Mouse (Mus musculus) cerebellum, adult 2 months (tissue): ENCODE measurements around the gene Nid1. TPM values are rescaled to one million over a fixed set of nuclear protein-coding genes. Genes with fewer than 3 reads are reported as not detected.
A peak's percentile ranks its signal among the peaks of the same experiment; 100 is the strongest.
"Not testable (repeated sequence)": the region's sequence is repeated elsewhere in the genome, so short reads cannot be mapped to it uniquely, and the experiment has no call there.

ENCODE experiments used
- DNase-seq, 2 experiments: peaks; one replicate each; pipeline ENCODE4 v3.0.0; 2021
- H3K27ac ChIP-seq: fragments of 200-500 bp; 2 replicates; pipeline ENCODE4 v1.5.1; 2012; ENCODE audit warnings: low read length, control low read depth, inconsistent platforms; ENCODE audit not compliant: insufficient read depth
- H3K27me3 ChIP-seq: fragments of 200-500 bp; 2 replicates; pipeline ENCODE4 v1.6.1; 2012; ENCODE audit warnings: inconsistent platforms, mild to moderate bottlenecking, low read length, moderate library complexity; ENCODE audit not compliant: control insufficient read depth, insufficient read depth
- H3K4me1 ChIP-seq: fragments of 200-500 bp; 2 replicates; pipeline ENCODE4 v1.6.1; 2011; ENCODE audit warnings: low read length; ENCODE audit not compliant: control insufficient read depth, insufficient read depth
- H3K4me3 ChIP-seq: fragments of 200-500 bp; replicated peaks from 2 replicates; pipeline ENCODE3; 2011; ENCODE audit warnings: mild to moderate bottlenecking, low read depth, low read length, control low read depth; ENCODE audit not compliant: insufficient read depth
- WGBS: fragments of 180-500 bp; shearing (Covaris S2); methylation state at CpG from one replicate; pipeline ENCODE4 v1.1.7; 2018; 5-methylcytosine and 5-hydroxymethylcytosine counted together
- polyA plus RNA-seq: library from polyadenylated mRNA; depleted of rRNA; stranded (reverse); fragments of >200 nt; gene quantifications from 2 replicates; pipeline ENCODE4 v1.2.3, GENCODE M21; 2012; rRNA removed

Nid1 gene
- polyA plus RNA-seq: 14.4 and 16.6 TPM in 2 replicates

- 0% methylated on average over 31 of the region's 39 CpGs for WGBS
- H3K4me3 ChIP-seq: not testable (repeated sequence)
Measured at GRCm38 (mm10) chr13:13437460-13438015, at the start of gene Nid1. Gene Nid1 (plus strand): TSS chr13:13437551.

GRCm38 (mm10) chr13:13393228-13394095, 43.9 kb upstream of the Nid1 start, which contains the start of gene Gpr137b:
Gene Gpr137b (minus strand): TSS chr13:13394014.
- DNase-seq: peak; percentile 51 to 66
- H3K4me1 ChIP-seq, H3K27me3 ChIP-seq, H3K27ac ChIP-seq: not testable (repeated sequence)
- under 1% methylated on average over 65 of the region's 78 CpGs for WGBS
- H3K4me3 ChIP-seq: peak within 1 kb of the TSS; percentile 50

More at GRCm38 (mm10) chr13:13437460-13438015, at the start of gene Nid1:
- not testable (repeated sequence) for DNase-seq, H3K27me3 ChIP-seq, H3K4me1 ChIP-seq, H3K27ac ChIP-seq

DNA sequence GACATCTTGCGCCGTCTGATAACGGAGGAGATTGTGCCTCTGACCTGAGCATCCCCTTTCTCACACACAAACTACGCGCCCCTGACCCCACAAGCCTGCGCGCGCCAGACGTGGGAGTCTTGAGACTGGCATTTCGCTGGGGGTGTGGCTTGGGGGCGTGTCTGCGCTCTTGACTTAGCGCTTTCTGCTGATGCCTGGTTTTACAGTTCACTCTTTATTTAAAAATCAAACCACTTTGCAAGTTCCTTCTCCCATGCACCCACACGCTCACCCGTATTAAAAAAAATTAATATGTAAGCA, 43.3 kb upstream of the Nid1 start:
- not testable (repeated sequence) for DNase-seq, H3K27ac ChIP-seq, H3K4me1 ChIP-seq, H3K27me3 ChIP-seq
- under 1% methylated on average over 15 of the region's 15 CpGs for WGBS
- peak overlapping the region; percentile 50 for H3K4me3 ChIP-seq

DNA sequence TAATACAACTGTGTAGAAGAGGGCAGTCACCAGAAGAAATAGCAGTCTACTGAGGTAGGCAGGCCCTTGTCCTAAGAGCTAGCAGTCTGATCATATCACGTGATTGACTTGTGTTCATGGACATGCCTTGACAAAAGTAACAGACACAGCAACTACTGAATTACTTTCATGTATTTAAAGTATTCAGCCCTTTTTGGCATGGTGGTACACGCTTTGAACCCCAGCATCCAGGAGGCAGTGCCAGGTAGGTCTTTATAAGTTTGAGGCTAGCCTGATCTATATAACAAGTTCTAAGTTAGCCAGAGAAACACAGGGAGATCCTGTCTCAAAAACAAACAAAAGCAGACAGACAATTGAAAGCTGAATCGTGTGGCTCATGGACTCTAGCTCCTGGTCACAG, 36.5 kb upstream of the Nid1 start:
- not testable (repeated sequence) for DNase-seq, H3K4me1 ChIP-seq, H3K4me3 ChIP-seq, H3K27me3 ChIP-seq, H3K27ac ChIP-seq
- 76% methylated on average over 3 of the region's 3 CpGs for whole genome bisulfite sequencing

GRCm38 (mm10) chr13:13402818-13403217, 34.5 kb upstream of the Nid1 start:
- DNase-seq, H3K27me3 ChIP-seq, H3K4me3 ChIP-seq, H3K27ac ChIP-seq, H3K4me1 ChIP-seq: not testable (repeated sequence)
- 61% methylated on average over 5 of the region's 5 CpGs for WGBS

- DNase-seq, H3K4me3 ChIP-seq, H3K27me3 ChIP-seq, H3K27ac ChIP-seq, H3K4me1 ChIP-seq: not testable (repeated sequence)
- 94% methylated on average over 3 of the region's 3 CpGs for WGBS
Measured at GRCm38 (mm10) chr13:13403366-13403765, 34.0 kb upstream of the Nid1 start.

- H3K27me3 ChIP-seq, H3K4me3 ChIP-seq, H3K4me1 ChIP-seq, H3K27ac ChIP-seq, DNase-seq: not testable (repeated sequence)
- WGBS: 73% methylated on average over 6 of the region's 6 CpGs
Measured at GRCm38 (mm10) chr13:13403839-13404238, 33.5 kb upstream of the Nid1 start.

GRCm38 (mm10) chr13:13404517-13405155, 32.7 kb upstream of the Nid1 start:
- H3K27me3 ChIP-seq, H3K4me3 ChIP-seq, H3K4me1 ChIP-seq, DNase-seq, H3K27ac ChIP-seq: not testable (repeated sequence)
- WGBS: 70% methylated on average over 6 of the region's 6 CpGs

DNA sequence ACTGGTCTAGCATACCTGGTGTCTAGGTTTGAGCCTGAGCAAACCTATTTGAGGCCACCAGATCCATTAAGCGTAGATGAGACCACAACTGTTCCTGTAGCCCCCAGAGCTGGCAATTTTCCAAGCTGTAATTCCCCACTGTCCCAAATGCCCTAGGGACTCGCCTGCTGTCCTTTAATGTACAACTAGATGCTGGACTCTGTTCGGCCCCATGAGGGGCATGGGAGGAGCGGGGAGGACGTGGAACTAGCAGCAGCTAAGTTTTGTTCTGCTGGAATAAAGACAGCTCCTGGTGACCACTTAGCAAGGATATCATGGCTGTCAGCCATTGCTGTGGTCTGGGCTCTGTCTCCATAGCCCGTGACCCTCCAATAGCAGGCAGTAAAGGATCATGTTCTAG, 31.8 kb upstream of the Nid1 start:
- H3K27ac ChIP-seq, DNase-seq, H3K27me3 ChIP-seq, H3K4me3 ChIP-seq, H3K4me1 ChIP-seq: not testable (repeated sequence)
- no CpG with 5 or more reads among the region's 6 CpGs for WGBS
